Mouse (Mus musculus) stomach, embryonic 16.5 days (tissue): Measurements from ENCODE around the gene 4933430I17Rik. TPM values are rescaled to one million over a fixed set of nuclear protein-coding genes. Genes with fewer than 3 reads are reported as not detected.

ENCODE experiments used
- ATAC-seq: fragments of 200-750 bp; cut with Nextera tagmentation; 2 replicates; pipeline ENCODE4 v1.8.0; 2017; ENCODE audit warnings: moderate number of reproducible peaks, moderate TSS enrichment; ENCODE audit not compliant: insufficient read depth, low FRiP score
- H3K27ac ChIP-seq: fragments of 300-500 bp; sonication (generic); 2 replicates; pipeline ENCODE4 v1.5.1; 2014; ENCODE audit warnings: low read length
- H3K27me3 ChIP-seq: fragments of 300-500 bp; sonication (generic); 2 replicates; pipeline ENCODE4 v1.6.1; 2014; ENCODE audit warnings: low read length, control low read depth, mixed read lengths; ENCODE audit not compliant: control insufficient read depth, insufficient read depth
- H3K36me3 ChIP-seq: fragments of 300-500 bp; sonication (generic); 2 replicates; pipeline ENCODE4 v1.6.1; 2014; ENCODE audit warnings: low read length; ENCODE audit not compliant: control insufficient read depth, insufficient read depth
- H3K4me1 ChIP-seq: fragments of 300-500 bp; sonication (generic); 2 replicates; pipeline ENCODE4 v1.6.1; 2014; ENCODE audit warnings: low read length, control low read depth, mixed read lengths; ENCODE audit not compliant: control insufficient read depth, insufficient read depth
- H3K4me2 ChIP-seq: fragments of 300-500 bp; sonication (generic); 2 replicates; pipeline ENCODE4 v1.6.1; 2014; ENCODE audit warnings: low read depth, low read length, mixed read lengths
- H3K4me3 ChIP-seq: fragments of 300-500 bp; sonication (generic); replicated peaks from 2 replicates; pipeline ENCODE4 v1.5.1; 2014; ENCODE audit warnings: mild to moderate bottlenecking, low read length
- H3K9ac ChIP-seq: fragments of 300-500 bp; sonication (generic); 2 replicates; pipeline ENCODE4 v1.6.1; 2014; ENCODE audit warnings: low read length
- H3K9me3 ChIP-seq: fragments of 300-500 bp; sonication (generic); replicated peaks from 2 replicates; pipeline ENCODE4 v1.6.1; 2016; ENCODE audit warnings: low read length, control low read depth; ENCODE audit not compliant: control insufficient read depth
- WGBS: fragments of 180-500 bp; shearing (Covaris S2); extraction: QIAGEN DNeasy Blood & Tissue Kit; methylation state at CpG from one replicate; pipeline ENCODE4 v1.1.7; 2014; 5-methylcytosine and 5-hydroxymethylcytosine counted together
- polyA plus RNA-seq: library from polyadenylated mRNA; unstranded; fragments of >200 nt; fragmentation: Nextera tagmentation; extraction: Ambion mirVana; gene quantifications from 2 replicates; pipeline ENCODE4 v1.2.1, GENCODE M21; 2015

The 4933430I17Rik gene
- polyA plus RNA-seq, 1 experiment from 2014 or later, result 0.31 TPM

- Histone ChIP-seq H3K27ac (peak overlapping the region; percentile 52), H3K4me1 (peaks cover 42% of the 10 kb centered on the region)
Measured at GRCm38 (mm10) chr4:62514995-62515394, 10.2 kb upstream of the 4933430I17Rik start.

GRCm38 (mm10) chr4:62515490-62515889 lies 9.7 kb upstream of the 4933430I17Rik start:
- ATAC-seq, result no peak
- 60% methylated on average over 3 of the region's 3 CpGs for WGBS
- Histone ChIP-seq H3K27me3 (no peaks in the 10 kb centered on the region), H3K4me2 (peak overlapping the region; percentile 81), H3K9ac (peak overlapping the region; percentile 56), H3K27ac (peak overlapping the region; percentile 52), H3K4me1 (peaks cover 42% of the 10 kb centered on the region), H3K9me3 (no peaks in the 10 kb centered on the region), H3K36me3 (peaks cover 14% of the 10 kb centered on the region), H3K4me3 (peak overlapping the region; percentile 18)

More at GRCm38 (mm10) chr4:62514995-62515394, 10.2 kb upstream of the 4933430I17Rik start:
- WGBS, result 81% methylated on average over 7 of the region's 7 CpGs
- Histone ChIP-seq H3K27me3 (no peaks in the 10 kb centered on the region), H3K4me3 (no peak overlapping the region), H3K9me3 (no peaks in the 10 kb centered on the region), H3K4me2 (peak overlapping the region; percentile 81), H3K9ac (peak overlapping the region; percentile 33; the same call in 1 of the 2 replicates), H3K36me3 (peaks cover 14% of the 10 kb centered on the region)
- ATAC-seq, result no peak

DNA sequence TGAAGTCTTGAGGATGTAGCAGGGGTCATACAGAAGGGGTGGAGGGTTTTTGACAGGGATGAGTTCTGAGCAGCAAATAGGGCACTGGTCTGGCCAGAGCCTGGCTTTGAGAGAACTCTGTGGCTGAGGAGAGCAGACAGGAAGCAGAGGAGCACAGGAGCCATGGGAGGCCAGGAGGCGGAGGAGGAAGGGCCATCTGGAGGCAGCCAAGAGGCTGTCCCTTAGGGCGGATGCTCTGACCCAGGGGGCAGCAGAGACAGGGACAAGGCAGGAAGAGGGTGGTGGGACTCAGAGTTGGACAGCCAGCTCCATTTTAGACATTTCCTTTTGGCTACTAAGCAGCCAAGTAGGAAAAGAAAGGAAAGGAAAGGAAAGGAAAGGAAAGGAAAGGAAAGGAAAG lies 9.1 kb upstream of the 4933430I17Rik start:
- Histone ChIP-seq H3K27ac (peak overlapping the region; percentile 52), H3K27me3 (no peaks in the 10 kb centered on the region), H3K9ac (peak overlapping the region; percentile 56), H3K4me2 (peak overlapping the region; percentile 81), H3K4me3 (peak overlapping the region; percentile 18), H3K9me3 (no peaks in the 10 kb centered on the region), H3K36me3 (peaks cover 12% of the 10 kb centered on the region), H3K4me1 (peaks cover 42% of the 10 kb centered on the region)
- 49% methylated on average over 2 of the region's 2 CpGs for WGBS
- ATAC-seq, result no peak

DNA sequence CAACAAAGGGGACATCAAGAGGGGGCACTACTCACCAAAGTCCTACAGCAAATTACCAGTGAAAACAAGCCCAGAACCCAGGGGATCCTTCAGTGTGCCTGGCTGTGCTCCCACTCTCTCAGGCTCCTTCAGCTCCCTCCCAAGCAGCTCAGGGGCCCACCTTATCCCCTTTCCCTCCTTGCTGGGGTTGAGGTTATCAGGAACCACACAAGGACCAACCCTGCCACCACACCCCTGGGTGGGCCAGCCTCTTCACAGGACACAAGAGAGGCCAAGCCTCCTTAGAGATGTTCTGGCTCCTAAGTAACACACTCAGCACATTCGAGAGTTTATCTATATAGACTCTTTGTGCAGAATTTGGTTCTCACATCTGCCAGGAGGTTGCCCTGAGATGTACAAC lies 8.6 kb upstream of the 4933430I17Rik start:
- WGBS, result 50% methylated on average over 1 of the region's 1 CpGs
- peaks cover 42% of the 10 kb centered on the region for H3K4me1 ChIP-seq
- peak overlapping the region; percentile 81 for H3K4me2 ChIP-seq
- H3K9me3 ChIP-seq, result no peaks in the 10 kb centered on the region
- no peaks in the 10 kb centered on the region for H3K27me3 ChIP-seq
- peak overlapping the region; percentile 63 for H3K9ac ChIP-seq
- peaks cover 9% of the 10 kb centered on the region for H3K36me3 ChIP-seq
- H3K4me3 ChIP-seq, result peak overlapping the region; percentile 18
- 0 out of 2 replicates have a peak, but pooled peaks have one; percentile 31 for ATAC-seq
- H3K27ac ChIP-seq, result peak overlapping the region; percentile 52

DNA sequence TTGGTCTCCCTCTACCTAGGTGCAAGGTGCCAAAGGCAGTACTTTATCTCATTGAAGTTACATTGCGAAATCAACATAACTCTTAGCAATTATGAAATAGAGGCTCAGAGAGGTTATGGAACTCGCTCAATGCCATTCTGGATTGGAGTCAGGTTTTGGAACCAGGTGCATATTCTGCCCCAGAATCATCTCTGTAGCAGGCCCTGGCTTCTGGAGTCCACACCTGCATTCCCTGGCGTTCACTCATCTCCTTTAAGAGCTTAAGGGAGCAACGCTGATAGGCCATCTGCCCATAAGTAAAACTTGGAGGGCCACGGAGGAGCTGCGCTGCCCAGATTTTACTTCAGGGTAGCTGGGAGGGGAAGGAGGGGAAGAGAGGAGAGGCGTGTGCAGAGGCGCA lies 8.1 kb upstream of the 4933430I17Rik start:
- Histone ChIP-seq H3K4me1 (peaks cover 42% of the 10 kb centered on the region), H3K4me3 (no peak overlapping the region; the same call in 1 of the 2 replicates), H3K4me2 (peak overlapping the region; percentile 81), H3K9ac (peak overlapping the region; percentile 54), H3K36me3 (peaks cover 6% of the 10 kb centered on the region), H3K27me3 (no peaks in the 10 kb centered on the region), H3K9me3 (no peaks in the 10 kb centered on the region), H3K27ac (peak overlapping the region; percentile 52)
- 70% methylated on average over 8 of the region's 8 CpGs for WGBS
- ATAC-seq, result no peak

GRCm38 (mm10) chr4:62517538-62518415 lies 7.4 kb upstream of the 4933430I17Rik start:
- Histone ChIP-seq H3K9me3 (no peaks in the 10 kb centered on the region), H3K9ac (peak overlapping the region; percentile 54), H3K27me3 (no peaks in the 10 kb centered on the region), H3K4me3 (peak overlapping the region; percentile 80), H3K27ac (peak overlapping the region; percentile 97), H3K36me3 (no peaks in the 10 kb centered on the region), H3K4me1 (peaks cover 42% of the 10 kb centered on the region), H3K4me2 (peak overlapping the region; percentile 81)
- no peak for ATAC-seq
- WGBS, result 62% methylated on average over 10 of the region's 10 CpGs

DNA sequence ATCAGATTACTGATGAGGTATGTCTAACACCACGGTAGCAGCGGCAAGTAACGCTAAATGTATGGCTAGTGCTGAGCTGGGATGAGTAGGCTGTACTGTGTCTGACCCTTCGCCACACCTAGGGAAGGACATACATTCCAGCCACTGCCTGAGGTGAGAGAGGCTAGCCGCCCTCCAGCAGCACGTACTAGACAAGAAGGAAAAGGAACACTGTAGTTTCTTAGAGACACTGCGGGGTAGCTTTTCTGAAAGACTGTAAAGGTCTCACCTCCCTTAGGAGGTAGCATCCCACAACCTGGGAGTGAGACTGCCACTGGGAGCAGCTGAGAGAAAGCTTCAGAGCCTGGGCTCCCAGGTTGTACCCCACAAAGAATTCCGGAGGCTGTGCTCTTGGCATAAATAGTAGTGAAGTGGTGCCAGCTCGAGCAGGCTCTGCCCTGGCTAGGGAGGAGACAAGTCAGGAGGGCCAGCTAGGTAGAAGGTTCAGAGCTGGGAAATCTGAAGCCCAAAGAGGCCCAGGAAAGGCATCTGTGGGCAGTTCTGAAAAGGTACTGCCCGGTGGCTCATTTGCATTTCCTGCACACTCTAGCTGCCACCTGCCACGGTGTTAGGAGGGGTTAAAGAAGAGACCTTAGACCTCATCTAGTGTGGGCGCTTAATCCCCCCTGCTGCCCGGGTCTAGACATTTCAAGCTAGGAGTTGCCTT lies 6.6 kb upstream of the 4933430I17Rik start:
- Histone ChIP-seq H3K27ac (peak overlapping the region; percentile 97), H3K4me2 (peak overlapping the region; percentile 81), H3K27me3 (no peaks in the 10 kb centered on the region), H3K4me3 (peak overlapping the region; percentile 80), H3K9ac (peak overlapping the region; percentile 88), H3K9me3 (no peaks in the 10 kb centered on the region), H3K4me1 (peaks cover 42% of the 10 kb centered on the region), H3K36me3 (no peaks in the 10 kb centered on the region)
- peak; percentile 34 for ATAC-seq
- WGBS, result 30% methylated on average over 13 of the region's 13 CpGs

DNA sequence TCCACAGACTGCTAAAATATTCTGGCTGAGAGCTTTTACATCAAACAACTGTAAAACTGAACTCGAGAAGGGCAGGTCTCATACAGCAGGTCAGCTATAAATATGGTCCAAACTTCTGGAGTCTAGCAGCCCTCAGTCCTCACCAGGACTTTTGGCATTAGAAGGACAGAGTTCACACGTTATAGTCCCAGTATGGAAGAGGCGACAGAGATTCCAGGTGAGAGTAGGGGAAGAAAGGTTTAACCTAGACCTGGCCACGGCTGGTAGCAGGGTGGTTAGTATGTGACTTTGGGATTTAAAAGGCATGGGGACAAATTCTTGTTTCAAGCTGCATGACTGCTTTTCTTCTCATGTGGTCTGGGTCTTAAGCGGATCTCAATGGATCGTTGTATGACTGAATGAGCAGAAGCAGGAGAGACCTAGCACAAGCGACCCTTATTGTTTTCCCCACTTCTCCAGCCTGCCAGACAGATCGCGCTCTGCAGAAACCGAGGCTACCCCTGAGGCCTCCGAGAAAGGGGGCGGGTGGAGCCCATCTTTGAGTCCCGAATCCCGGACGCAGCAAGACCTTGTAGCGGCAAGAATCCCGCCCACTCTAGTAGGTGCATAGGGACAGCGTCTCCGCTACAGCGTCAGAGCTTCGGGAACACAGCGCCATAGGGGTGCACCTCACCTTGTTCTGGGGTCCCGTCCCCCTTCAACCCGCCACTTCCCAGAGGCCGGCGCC lies 5.9 kb upstream of the 4933430I17Rik start:
- peak overlapping the region; percentile 97 for H3K27ac ChIP-seq
- H3K27me3 ChIP-seq, result no peaks in the 10 kb centered on the region
- peaks cover 47% of the 10 kb centered on the region for H3K4me1 ChIP-seq
- peak overlapping the region; percentile 88 for H3K9ac ChIP-seq
- H3K9me3 ChIP-seq, result no peaks in the 10 kb centered on the region
- peak overlapping the region; percentile 80 for H3K4me3 ChIP-seq
- peak overlapping the region; percentile 81 for H3K4me2 ChIP-seq
- H3K36me3 ChIP-seq, result no peaks in the 10 kb centered on the region
- WGBS, result under 1% methylated on average over 26 of the region's 26 CpGs
- peak; percentile 61 for ATAC-seq
